Mouse (Mus musculus) forebrain, embryonic 13.5 days (tissue): ENCODE measurements around the gene Sphk2. TPM values are rescaled to one million over a fixed set of nuclear protein-coding genes. Genes with fewer than 3 reads are reported as not detected.
"Not testable (repeated sequence)": the region's sequence is repeated elsewhere in the genome, so short reads cannot be mapped to it uniquely, and the experiment has no call there.

Experiments used
- ATAC-seq: fragments of 200-750 bp; cut with Nextera tagmentation; 2 replicates; pipeline ENCODE4 v1.8.0; 2017
- H3K27ac ChIP-seq: fragments of 300-500 bp; sonication (generic); 2 replicates; pipeline ENCODE4 v1.5.1; 2015; ENCODE audit warnings: inconsistent platforms, mild to moderate bottlenecking, moderate library complexity
- H3K27me3 ChIP-seq: fragments of 300-500 bp; sonication (generic); 2 replicates; pipeline ENCODE4 v1.6.1; 2015; ENCODE audit warnings: mild to moderate bottlenecking, inconsistent platforms
- H3K36me3 ChIP-seq: fragments of 300-500 bp; sonication (generic); 2 replicates; pipeline ENCODE4 v1.6.1; 2015; ENCODE audit warnings: mild to moderate bottlenecking, inconsistent platforms; ENCODE audit not compliant: poor library complexity, severe bottlenecking
- H3K4me1 ChIP-seq: fragments of 300-500 bp; sonication (generic); 2 replicates; pipeline ENCODE4 v1.6.1; 2015; ENCODE audit warnings: inconsistent platforms
- H3K4me2 ChIP-seq: fragments of 300-500 bp; sonication (generic); 2 replicates; pipeline ENCODE4 v1.6.1; 2015; ENCODE audit warnings: inconsistent platforms, mild to moderate bottlenecking, moderate library complexity
- H3K4me3 ChIP-seq: fragments of 300-500 bp; sonication (generic); 2 replicates; pipeline ENCODE4 v1.5.1; 2015; ENCODE audit warnings: mild to moderate bottlenecking, inconsistent platforms
- H3K9ac ChIP-seq: fragments of 300-500 bp; sonication (generic); 2 replicates; pipeline ENCODE4 v1.6.1; 2015; ENCODE audit warnings: mild to moderate bottlenecking, inconsistent platforms
- H3K9me3 ChIP-seq: fragments of 300-500 bp; sonication (generic); replicated peaks from 2 replicates; pipeline ENCODE4 v1.6.1; 2016; ENCODE audit warnings: inconsistent platforms
- WGBS: fragments of 180-500 bp; shearing (Covaris S2); methylation state at CpG from one replicate; pipeline ENCODE4 v1.1.7; 2015; 5-methylcytosine and 5-hydroxymethylcytosine counted together
- polyA plus RNA-seq: library from polyadenylated mRNA; unstranded; fragments of >200 nt; fragmentation: Nextera tagmentation; extraction: Ambion mirVana; gene quantifications from 2 replicates; pipeline ENCODE4 v1.2.1, GENCODE M21; 2015

Sphk2 gene
- polyA plus RNA-seq, 1 experiment from 2014 or later, result 25.3 TPM

DNA sequence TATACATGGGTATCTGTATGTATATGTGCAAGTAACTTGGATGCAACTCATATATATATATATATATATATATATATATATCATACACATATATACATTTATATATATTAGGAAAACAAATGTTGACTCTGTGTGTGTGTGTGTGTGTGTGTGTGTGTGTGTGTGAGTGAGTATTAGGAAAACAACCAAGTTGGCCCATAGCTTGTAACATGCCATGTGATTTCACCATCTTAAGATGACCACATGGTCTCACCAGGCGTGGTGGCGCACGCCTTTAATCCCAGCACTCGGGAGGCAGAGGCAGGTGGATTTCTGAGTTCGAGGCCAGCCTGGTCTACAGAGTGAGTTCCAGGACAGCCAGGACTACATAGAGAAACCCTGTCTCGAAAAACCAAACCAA is 56.1 kb downstream of the Sphk2 start:
- not testable (repeated sequence) for H3K27ac ChIP-seq, ATAC-seq, H3K9ac ChIP-seq, H3K4me3 ChIP-seq, H3K9me3 ChIP-seq, H3K4me2 ChIP-seq, H3K27me3 ChIP-seq, H3K4me1 ChIP-seq, H3K36me3 ChIP-seq
- WGBS, result 90% methylated on average over 6 of the region's 6 CpGs

DNA sequence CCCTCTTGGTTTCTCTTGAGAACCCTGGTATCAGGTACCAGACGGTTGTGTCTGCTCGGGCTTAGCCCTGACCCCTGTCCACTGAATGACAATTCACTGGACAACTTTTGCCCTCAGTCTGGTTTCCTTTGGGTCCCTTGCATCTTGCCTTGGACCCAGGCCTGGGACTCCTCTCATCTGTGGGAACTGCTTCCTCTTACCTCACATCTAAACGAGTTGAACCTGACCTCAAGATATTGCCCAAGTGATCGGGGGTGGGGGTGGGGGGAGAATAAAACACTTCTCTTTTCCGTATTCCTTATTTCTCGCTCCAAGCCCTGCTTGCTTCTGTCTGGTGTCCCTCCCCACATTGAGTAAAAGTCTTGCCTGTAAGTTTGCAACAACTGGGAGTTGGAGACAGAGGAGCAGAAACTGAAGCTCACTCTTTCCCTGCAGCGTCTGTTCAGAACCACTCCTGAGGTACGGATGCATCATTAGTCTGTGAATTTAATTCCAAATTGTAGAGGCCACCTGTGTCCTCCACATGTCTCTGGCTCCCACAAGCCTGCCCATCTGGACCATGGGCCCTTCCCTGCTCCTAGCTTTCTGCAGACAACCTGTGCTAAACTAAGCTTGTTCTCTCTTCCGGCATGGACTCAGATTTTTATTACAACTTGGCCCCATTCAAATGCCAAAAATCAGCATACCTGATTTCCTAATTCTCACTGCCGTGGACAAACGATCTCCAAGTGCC is 56.9 kb downstream of the Sphk2 start:
- no peaks in the 10 kb centered on the region for H3K36me3 ChIP-seq
- H3K9ac ChIP-seq, result no peak overlapping the region
- H3K4me1 ChIP-seq, result no peaks in the 10 kb centered on the region
- no peaks in the 10 kb centered on the region for H3K9me3 ChIP-seq
- ATAC-seq, result no peak
- no peak overlapping the region for H3K27ac ChIP-seq
- no peaks in the 10 kb centered on the region for H3K27me3 ChIP-seq
- 83% methylated on average over 11 of the region's 11 CpGs for WGBS
- no peak overlapping the region for H3K4me2 ChIP-seq
- H3K4me3 ChIP-seq, result no peak overlapping the region

Other genes with a start within 250 kb of the Sphk2 start
- gene Tulp2, start 236.1 kb downstream of the Sphk2 start, polyA plus RNA-seq, result 0.11 and 0.22 TPM in 2 replicates
- gene Gm45808, start 231.2 kb downstream of the Sphk2 start, polyA plus RNA-seq, result 0.26 TPM in 1 of 2 replicates, not detected in the other
- 2.7 and 3.1 TPM in 2 replicates for gene Dhdh, start 229.2 kb downstream of the Sphk2 start, polyA plus RNA-seq
- 73.2 and 85.4 TPM in 2 replicates for gene Nucb1, start 207.6 kb downstream of the Sphk2 start, polyA plus RNA-seq
- 13.5 and 15.3 TPM in 2 replicates for gene Ppp1r15a, start 191.7 kb downstream of the Sphk2 start, polyA plus RNA-seq
- 0.28 and 0.50 TPM in 2 replicates for gene Plekha4, start 191.7 kb downstream of the Sphk2 start, polyA plus RNA-seq
- gene Hsd17b14, start 163.1 kb downstream of the Sphk2 start, polyA plus RNA-seq, result 0.14 TPM in 1 of 2 replicates, not detected in the other
- 18.9 and 23.7 TPM in 2 replicates for gene Bcat2, start 147.8 kb downstream of the Sphk2 start, polyA plus RNA-seq
- gene Fgf21, start 102.5 kb downstream of the Sphk2 start, polyA plus RNA-seq, result 0.19 TPM in 1 of 2 replicates, not detected in the other
- not detected in 2 replicates for gene Fut1, start 100.7 kb downstream of the Sphk2 start, polyA plus RNA-seq
- 0.10 TPM in 1 of 2 replicates, not detected in the other for gene Izumo1, start 96.2 kb downstream of the Sphk2 start, polyA plus RNA-seq
- 5.7 TPM in 2 replicates for gene Rasip1, start 90.5 kb downstream of the Sphk2 start, polyA plus RNA-seq
- gene Mamstr, start 78.0 kb downstream of the Sphk2 start, polyA plus RNA-seq, result 1.8 and 3.8 TPM in 2 replicates
- 0.25 TPM in 1 of 2 replicates, not detected in the other for gene Fut2, start 51.6 kb downstream of the Sphk2 start, polyA plus RNA-seq
- 0.15 TPM in 1 of 2 replicates, not detected in the other for gene Ntn5, start 34.0 kb downstream of the Sphk2 start, polyA plus RNA-seq
- gene Sec1, start 23.6 kb downstream of the Sphk2 start, polyA plus RNA-seq, result 0.16 and 0.17 TPM in 2 replicates
- 14.9 and 19.8 TPM in 2 replicates for gene Car11, start 18.2 kb downstream of the Sphk2 start, polyA plus RNA-seq
- gene Dbp, start 12.9 kb downstream of the Sphk2 start, polyA plus RNA-seq, result 2.5 and 3.0 TPM in 2 replicates
- gene Rpl18, start 2.5 kb downstream of the Sphk2 start, polyA plus RNA-seq, result 808 and 823 TPM in 2 replicates
- 1.3 TPM in 2 replicates for gene Fam83e, start 3.2 kb upstream of the Sphk2 start, polyA plus RNA-seq
- not detected in 2 replicates for gene Spaca4, start 7.8 kb upstream of the Sphk2 start, polyA plus RNA-seq
- 12.4 and 13.1 TPM in 2 replicates for gene Lmtk3, start 65.7 kb upstream of the Sphk2 start, polyA plus RNA-seq
- 4.1 and 4.4 TPM in 2 replicates for gene Sult2b1, start 66.7 kb upstream of the Sphk2 start, polyA plus RNA-seq
- 314 and 335 TPM in 2 replicates for gene Cyth2, start 96.6 kb upstream of the Sphk2 start, polyA plus RNA-seq
- gene Kcnj14, start 106.8 kb upstream of the Sphk2 start, polyA plus RNA-seq, result 0.45 and 0.49 TPM in 2 replicates
- gene Grwd1, start 112.9 kb upstream of the Sphk2 start, polyA plus RNA-seq, result 49.2 and 53.6 TPM in 2 replicates
- 31.6 and 33.9 TPM in 2 replicates for gene Kdelr1, start 154.8 kb upstream of the Sphk2 start, polyA plus RNA-seq
- 0.48 TPM in 2 replicates for gene Grin2d, start 160.4 kb upstream of the Sphk2 start, polyA plus RNA-seq
- gene Syngr4, start 178.7 kb upstream of the Sphk2 start, polyA plus RNA-seq, result 0.62 and 0.92 TPM in 2 replicates
- gene Tmem143, start 178.9 kb upstream of the Sphk2 start, polyA plus RNA-seq, result 3.7 and 4.3 TPM in 2 replicates
- gene Emp3, start 203.4 kb upstream of the Sphk2 start, polyA plus RNA-seq, result 13.2 and 16.6 TPM in 2 replicates
- gene Ccdc114, start 206.1 kb upstream of the Sphk2 start, polyA plus RNA-seq, result 2.5 and 3.5 TPM in 2 replicates